Mouse (Mus musculus): ENCODE measurements around the gene Ctnna2.

Gene Ctnna2

DNA sequence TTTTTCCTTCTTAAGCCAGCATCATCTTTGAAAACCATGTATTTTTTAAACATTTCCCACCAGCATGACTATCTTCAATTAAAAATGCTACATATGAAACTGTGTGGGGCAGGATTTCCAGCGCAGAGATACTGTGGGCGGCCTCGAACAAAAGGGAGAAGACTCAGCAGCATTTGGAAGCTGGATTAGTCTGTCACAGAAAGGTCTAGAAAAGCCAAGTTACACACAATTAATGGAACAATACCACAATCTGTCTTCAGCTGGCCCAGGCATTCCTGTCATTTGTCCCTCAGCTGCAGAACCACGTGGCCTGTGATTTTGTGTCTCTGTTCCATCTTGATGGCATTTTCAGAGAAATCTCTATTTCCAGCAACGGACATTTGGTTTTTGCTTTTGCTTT lies 726.0 kb downstream of the Ctnna2 start:
- DNase-seq: no peak

DNA sequence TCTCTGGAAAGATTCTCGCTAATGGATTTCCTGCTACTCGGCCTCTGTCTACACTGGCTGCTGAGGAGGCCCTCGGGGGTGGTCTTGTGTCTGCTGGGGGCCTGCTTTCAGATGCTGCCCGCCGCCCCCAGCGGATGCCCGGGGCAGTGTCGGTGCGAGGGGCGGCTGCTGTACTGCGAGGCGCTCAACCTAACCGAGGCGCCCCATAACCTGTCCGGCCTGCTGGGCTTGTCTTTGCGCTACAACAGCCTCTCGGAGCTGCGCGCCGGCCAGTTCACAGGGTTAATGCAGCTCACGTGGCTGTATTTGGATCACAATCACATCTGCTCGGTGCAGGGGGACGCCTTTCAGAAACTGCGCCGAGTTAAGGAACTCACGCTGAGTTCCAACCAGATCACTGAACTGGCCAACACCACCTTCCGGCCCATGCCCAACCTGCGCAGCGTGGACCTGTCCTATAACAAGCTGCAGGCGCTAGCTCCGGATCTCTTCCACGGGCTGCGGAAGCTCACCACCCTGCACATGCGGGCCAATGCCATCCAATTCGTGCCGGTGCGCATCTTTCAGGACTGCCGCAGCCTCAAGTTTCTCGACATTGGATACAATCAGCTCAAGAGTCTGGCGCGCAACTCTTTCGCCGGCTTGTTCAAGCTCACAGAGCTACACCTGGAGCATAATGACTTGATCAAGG lies 735.8 kb downstream of the Ctnna2 start:
- peak; percentile 4 for DNase-seq

DNA sequence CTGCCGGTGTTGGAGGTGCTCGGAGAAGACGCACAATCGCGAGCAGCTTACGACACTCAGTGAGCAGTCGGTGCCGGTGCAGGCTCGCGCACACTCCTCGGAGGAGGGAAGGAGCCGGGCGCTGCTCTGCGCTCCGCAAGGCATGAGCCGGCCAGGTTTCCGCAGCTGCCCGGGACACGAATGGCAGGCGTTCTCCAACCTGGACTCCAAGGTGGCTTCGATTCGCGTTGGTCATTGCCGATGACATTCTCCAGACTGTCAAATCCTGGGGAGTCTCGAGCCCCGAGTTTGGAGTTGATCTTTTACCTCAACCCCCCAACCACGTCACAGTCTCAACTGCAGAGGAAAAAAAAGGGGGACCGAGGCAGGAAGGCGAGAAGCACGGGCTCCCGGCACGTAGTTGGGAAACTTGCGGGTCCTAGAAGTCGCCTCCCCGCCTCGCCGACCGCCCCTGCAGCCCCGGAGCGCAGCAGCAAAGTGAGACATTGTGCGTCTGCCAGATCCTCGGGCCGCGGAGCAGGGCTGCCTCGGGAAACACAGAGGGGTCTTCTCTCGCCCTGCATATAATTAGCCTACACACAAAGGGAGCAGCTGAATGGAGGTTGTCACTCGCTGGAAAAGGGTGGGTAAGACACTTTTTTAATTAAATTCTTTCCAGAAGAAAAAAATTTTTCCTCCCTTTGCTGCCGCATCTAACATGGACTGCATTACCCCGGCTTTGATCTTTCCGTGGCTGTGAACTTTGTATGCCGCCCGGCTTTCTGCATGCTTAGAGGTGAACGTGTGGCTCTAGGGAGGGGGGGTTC lies 736.7 kb downstream of the Ctnna2 start, which contains the start of gene Lrrtm1:
TSS of gene Lrrtm1 (plus strand) at position 89 of the 806 bp plus-strand sequence.
- DNase-seq: peak; percentile 31

DNA sequence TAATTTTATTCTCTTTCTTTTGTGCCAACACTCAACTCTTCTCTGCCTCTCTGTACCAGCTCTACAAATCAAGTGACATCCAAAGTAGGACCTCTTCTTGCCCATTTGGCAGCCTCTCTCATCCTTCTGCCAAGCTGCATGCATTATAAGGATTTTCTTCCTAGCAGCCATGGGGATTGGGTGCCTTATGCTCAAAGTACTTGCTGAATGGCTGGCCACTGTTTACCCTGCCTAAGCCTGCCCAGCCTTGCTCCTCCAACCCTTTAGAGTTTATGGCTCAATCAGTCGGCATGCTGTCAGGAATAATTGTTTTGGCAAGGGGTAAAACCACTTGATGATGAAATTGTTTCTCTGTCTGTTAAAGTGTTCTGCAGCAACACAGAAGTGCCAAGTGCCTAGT lies 739.1 kb downstream of the Ctnna2 start:
- DNase-seq: no peak

DNA sequence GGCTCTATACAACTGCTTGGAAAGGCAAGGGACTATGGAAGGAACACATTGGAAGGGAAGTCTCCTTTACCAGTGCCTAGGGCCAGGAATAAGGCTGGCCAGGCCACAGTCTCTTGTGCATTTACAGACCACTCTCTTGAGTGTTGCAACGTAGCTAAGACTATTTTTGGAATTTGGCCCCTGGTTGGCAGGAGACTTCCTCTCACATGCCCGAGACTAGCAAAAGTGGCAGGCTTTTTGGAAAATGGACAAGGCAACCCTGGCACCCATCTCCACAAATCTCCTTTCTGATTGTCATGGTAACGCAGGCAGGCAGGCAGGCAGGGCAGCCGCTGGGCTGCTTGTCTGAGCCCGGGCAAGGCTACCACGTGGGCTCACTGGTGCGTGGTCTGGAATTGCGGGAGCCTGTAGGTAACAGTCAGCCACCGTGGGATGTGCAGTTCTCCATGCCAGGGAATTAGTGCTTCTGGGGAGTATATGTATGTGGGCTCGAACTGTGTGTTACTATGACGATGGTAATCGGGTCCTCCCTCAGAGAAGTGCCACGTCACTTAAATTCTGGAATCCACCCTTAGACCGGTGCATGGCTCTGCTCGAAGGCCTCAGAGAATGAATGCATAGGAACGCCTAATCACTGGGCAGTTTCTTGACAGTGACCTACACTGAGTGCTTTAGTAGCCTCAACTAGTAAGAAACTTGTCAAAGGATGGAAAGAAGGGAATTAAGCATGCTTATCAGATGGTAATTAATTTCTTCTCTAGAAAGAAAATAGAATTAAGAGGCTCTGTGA lies 756.5 kb downstream of the Ctnna2 start:
- DNase-seq: no peak

DNA sequence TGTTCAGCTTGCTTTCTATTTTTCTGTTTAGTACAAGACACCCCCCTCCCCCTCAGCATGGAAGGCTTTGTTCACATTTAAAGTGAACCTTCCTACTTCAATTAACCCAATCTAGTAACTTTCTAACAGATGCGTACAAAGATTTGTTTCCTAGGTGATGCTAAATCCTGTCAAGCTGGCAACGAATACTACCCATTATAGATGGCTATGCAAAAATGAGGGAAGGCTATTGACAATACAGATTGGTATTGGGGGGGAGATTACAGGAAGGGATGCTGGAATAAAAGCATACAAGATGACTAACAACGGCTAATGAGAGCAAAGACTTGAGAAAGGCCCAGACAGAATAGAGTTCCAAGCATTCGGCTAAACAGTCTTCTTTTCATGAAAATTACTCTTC lies 758.7 kb downstream of the Ctnna2 start:
- no peak for DNase-seq

DNA sequence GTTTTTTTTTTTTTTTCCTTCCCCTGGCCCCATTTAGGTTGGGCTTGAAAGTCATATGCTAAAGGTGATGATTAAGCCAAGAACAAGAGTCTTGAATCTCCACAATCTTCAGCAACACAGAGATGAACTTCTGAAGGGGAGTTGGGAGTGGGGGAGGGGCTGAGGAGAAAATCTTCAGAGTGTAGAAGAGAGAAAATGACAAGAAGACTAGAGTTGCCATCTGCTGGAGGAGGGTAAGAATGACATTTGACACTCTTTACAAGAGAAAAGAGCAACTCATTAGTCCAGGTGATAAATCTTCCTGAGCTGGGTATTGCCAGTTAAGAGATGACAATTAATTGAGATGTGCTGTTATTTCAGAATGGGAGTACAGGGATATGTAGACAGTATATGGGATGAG lies 760.6 kb downstream of the Ctnna2 start:
- no peak for DNase-seq

DNA sequence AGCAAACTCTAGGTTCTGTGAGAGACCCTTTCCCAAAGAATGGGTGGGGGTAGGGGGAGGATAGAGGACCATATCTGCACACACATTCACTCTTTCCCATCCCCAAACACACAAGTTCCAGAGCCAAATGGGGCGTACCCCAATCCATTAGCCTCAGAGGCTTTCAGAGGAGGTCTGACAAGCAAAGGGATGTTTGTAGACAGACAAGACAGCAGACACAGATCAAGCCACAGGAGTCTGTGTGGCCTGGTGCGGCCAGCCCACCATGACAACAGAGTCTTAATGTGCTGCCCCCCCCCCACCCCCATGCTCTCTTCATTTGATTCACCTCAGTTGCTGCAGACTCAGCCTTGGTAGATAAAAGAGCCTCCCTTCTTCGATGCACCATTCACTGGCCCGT lies 764.2 kb downstream of the Ctnna2 start:
- DNase-seq: no peak

DNA sequence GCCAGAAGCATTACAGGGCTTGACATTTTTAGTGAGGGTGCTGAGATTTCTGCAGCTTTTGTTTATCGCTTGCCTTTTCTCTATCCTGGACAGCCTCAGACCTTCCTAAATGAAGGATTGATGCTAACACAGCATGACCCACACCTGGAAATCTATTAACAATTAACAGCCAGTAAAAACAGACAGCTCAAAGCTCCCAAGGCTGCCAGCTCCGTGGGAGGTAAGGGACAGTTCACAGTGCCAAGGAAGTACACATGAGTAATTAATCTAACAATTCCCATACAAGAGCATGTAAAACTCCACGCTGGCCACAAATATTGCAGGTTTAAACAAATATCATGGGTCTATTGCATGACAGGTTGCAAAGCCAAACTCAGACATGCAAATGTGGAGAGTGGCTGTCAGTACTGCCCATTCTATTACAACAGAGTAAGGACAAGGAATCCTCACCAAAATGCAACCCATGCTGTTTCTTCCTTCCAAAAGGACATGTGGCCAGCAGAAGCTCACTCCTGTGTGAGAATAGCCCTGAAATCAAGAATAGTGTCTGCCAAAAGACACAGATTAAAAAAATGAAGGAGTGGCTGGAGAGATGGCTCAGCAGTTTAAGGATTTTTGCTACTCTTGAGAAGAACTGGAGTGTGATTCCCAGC lies 765.6 kb downstream of the Ctnna2 start:
- DNase-seq: no peak

DNA sequence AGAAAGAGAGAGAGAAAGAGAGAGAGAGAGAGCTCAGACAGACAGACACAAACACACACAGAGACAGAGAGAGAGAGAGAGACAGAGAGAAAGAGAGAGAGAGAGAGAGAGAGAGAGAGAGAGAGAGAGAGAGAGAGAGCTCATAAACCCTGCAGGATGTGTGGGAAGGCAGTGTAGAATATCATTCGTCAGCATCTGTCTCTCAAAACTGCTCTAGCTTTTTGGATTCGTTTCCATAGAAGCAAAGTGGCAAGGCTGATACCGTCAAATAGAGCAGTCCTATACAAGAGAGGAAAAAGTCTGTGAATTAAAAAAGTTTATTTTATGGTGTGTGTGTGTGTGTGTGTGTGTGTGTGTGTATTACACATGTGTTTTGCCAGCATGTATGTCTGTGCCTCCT lies 769.6 kb downstream of the Ctnna2 start:
- DNase-seq: no peak

DNA sequence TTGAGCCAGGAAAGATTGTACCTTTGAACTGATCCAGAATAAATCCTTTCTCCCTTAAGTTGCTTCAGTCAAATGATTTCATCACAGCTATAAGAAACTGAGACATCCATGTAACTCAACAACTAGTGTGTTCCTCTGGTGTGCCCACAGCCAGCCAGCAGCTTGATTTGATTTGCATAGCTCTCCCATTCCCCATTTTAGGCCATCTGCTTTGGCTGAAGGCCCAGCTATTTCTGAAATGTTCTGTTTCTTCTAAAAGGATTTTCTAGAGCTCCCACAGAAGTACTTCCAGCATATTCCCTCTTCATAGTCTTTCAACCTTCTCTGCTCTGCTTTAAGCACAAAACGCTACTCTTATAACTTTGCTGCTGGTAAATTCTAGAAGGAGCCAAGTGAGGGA lies 770.3 kb downstream of the Ctnna2 start:
- no peak for DNase-seq

DNA sequence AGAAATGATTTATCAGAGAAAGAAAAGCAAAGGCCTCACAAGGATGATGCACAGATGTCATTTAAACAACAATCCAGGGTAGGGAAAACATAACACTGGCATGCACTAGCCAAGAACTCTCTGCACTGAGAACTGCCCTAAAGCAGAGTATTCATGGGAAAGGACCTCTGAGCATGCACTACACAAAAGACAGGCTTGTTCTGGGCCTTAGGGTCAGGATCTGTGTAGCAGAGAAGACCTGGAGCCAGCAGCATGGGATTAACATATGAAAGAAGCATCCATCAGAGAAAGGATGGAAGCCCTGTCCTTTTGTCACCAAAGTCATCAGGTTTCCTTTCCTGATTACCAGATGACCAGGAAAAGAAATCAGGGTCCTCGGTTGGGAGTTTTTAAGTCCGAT lies 780.1 kb downstream of the Ctnna2 start:
- DNase-seq: no peak

DNA sequence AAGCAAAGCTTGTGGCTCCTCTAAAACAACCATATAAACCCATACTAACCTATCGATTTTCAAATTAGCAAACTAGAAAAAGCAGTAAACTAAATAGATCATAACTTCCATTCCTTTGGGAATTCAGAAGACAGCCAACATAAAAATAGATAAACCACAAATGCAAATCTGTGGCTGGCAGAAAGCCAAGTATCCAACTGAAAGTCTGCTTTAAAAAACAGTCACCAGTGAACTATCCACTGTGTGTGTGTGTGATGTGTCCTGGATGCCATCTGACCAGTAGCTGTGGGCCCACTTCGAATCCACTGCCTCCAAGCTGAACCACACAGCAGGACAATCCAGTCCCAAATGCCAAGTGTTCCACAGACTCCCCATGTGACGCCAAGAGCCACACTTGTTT lies 782.8 kb downstream of the Ctnna2 start:
- no peak for DNase-seq

DNA sequence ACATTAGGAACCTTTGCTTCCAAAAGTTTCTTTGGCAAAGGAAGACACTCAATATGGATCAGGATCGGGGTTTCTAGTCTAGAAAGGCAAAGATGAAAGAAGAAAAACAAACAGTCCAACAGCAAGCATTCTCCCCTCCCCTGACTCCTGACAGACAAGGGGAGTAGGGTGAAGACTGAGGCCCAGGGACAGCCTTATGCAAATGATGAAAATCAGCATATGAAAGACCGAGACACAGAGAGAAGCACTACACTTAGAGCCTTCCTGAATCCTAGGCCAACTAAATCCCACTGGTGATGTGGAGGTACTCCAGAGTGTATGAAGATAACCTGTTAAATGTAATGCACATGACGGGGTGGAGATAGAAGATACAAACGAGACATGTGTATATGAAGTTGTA lies 787.9 kb downstream of the Ctnna2 start:
- no peak for DNase-seq

DNA sequence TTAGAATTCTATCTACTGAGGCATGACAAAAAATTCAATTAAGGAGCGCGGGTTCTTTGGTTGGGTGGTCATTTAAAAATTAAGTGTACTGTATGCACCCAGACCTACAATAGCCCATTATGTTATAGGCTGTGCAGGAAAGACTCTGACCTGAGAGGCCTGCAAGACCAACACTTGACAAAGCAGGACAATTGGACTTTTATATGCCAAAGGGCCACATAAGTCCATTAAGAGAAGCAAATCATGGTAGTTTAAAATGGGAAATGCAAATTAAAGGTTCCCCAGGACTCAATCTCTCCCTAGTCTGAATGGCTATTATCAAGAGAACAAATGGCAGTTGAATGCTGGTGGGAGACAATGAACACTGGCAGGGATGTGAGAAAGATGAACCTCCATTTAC lies 790.9 kb downstream of the Ctnna2 start:
- no peak for DNase-seq

DNA sequence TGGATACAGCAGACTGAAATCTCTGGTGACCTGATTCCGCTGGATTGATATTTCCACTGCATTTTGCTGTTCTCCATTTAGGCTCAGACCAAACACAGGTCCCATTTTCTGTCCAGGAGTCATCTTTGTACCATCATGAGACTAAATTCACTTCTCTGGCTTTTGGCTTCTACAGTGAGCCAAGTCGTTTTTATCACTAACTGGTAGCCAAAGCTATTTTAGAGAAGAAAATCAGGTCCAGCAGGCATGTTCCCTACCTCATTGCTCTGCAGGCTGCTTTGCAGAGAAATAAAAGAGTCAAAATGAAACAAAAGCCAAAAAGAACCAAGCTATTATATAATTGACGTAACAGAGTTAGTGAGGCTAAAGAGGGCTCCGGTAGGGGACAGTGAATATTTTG lies 793.7 kb downstream of the Ctnna2 start:
- no peak for DNase-seq

DNA sequence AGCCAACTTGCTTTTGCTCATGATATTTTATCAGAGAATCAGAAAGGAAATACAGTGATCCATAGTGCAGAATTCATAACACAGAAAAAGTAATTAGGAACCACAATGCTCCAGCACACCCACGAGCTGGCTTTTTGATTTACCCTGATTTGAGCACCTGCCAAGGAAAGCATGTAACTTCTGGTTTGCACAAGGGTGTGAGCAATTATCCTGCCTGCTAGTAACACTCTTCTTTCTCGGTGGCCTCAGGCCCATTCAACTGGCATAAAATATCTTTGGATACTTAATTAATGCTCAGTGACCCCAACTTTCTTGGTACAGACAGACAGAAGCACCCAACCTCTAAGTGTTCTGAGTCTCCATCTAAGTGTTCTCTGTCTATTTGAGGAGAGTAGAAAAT lies 794.6 kb downstream of the Ctnna2 start:
- no peak for DNase-seq

DNA sequence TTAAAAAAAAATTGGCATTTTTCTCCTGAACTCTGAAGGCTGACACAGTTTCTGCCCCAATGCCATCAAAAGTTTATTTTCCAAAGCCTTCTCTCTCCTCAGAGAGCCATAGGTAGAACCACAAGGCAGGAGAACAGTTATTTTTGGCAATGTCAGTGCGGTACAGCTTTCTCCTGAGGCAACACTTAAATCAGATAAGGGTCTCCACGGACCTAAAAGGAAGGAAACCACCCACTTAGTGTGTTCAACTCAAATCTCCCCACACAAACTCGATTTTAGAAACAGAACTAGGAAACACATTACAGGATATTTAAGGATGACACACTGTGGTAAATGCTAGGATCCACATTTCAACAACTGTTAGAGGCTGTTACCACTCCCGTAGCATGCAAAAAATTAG lies 803.7 kb downstream of the Ctnna2 start:
- no peak for DNase-seq

DNA sequence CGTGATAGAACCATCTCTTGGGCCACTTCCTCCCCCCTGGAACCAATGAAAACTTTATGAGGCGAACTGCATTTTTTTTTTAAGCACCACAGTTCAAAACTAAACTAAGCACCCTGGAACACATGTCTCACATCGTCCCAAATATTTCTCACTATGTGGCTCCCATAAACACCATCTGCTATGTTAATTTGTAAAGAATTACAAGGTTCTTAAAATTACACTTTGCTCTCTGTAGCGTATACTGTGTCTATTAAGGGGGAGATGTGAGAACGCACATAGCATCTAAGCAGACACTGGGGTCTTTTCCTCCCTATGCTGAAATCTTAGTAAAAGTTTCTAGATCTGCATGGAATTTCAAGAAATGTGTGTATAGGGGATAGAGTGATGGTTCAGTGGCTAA lies 822.5 kb downstream of the Ctnna2 start:
- no peak for DNase-seq

DNA sequence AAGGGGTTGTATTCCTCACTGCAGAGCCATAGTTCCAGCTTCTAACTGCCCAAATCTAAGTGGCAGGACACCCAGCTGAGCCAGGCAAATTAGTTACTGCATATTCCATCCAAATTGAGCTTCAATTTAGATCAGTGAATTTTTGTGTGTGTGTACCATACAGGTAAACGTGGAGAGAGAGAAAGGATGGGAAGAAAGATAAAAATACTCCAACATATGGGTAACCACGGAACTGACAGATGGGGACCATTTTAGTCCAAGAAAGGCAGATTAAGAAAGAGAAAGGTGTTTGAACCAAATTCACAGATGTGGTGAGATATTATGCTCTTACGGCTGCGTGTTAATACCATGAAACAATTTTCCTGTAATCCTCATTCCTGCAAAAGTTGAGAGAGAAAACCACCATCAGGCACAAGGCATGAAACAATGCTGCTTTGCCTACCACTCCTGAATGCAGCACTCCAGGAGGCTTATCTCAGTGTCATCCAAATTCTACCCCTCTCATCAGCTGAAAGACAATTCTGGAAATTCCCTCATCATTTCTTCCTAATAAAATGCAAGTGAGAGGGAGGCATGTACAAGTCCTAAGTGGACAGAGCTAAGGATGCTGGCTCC lies 840.1 kb downstream of the Ctnna2 start:
- no peak for DNase-seq

DNA sequence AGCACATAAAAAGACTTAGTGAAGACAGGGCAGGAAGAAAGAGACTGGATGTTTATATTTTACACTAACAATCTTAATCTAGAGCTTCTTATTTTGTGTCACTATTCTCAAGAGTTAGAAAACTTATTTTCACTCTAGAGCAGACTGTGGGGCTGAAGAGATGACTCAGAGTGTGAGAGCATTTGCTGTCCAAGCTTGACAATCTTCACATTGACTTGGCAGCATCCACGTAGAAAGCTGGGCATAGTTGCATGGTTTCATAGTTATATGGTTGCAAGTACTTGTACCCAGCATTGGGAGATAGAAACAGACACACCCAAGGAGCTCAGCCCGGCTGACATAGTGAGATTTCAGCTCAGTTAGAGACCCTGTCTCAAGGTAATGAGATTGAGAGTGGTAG lies 858.6 kb downstream of the Ctnna2 start:
- no peak for DNase-seq

DNA sequence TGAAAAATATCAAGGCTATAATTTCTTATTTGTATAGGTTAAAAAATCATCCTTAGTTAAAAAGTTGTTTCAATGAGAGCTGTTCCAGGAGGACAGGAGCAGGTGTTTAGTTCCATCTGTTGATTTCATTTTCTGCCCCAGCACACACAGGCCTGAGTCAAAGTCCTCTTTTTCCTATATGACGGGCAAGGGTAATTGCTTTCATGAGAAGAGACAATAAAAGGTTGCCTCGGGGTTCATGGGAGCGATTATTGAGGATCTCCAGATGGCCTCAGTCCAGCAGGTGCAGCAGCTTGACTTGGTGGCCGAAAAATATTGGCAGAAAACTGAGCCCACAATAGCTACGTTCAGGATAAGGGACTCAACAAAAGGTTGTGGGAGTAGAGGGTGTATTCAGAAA lies 859.0 kb downstream of the Ctnna2 start:
- DNase-seq: no peak
